Mouse (Mus musculus) gastrocnemius, adult 2 months (tissue): Measurements from ENCODE around the gene Map4k4. TPM values are rescaled to one million over a fixed set of nuclear protein-coding genes. Genes with fewer than 3 reads are reported as not detected.
A peak's percentile ranks its signal among the peaks of the same experiment; 100 is the strongest.

Experiments used
- DNase-seq: peaks from one replicate; pipeline ENCODE4 v3.0.0; 2022
- H3K27ac ChIP-seq: fragments of 200-600 bp; 2 replicates; pipeline ENCODE4 v1.8.1; 2022; ENCODE audit warnings: mild to moderate bottlenecking
- H3K4me3 ChIP-seq: fragments of 200-600 bp; 2 replicates; pipeline ENCODE4 v1.8.1; 2022; ENCODE audit warnings: mild to moderate bottlenecking, moderate library complexity
- CTCF ChIP-seq: fragments of 200-600 bp; IDR thresholded peaks from 2 replicates; pipeline ENCODE4 v1.8.1; 2022; ENCODE audit warnings: antibody characterized with exemption, mild to moderate bottlenecking, moderate library complexity
- intact Hi-C: fragments of 180-260 bp; cut with DNase I; formaldehyde crosslinking; loops from one replicate; pipeline ENCODE4 v1.15.1; 2025
- total RNA-seq, 2 experiments: library from RNA; stranded (reverse); gene quantifications; 2 replicates each; pipeline ENCODE4 v1.2.3; 2021

Gene Map4k4
- total RNA-seq, 2 experiments from 2014 or later: 23.2 to 28.3 TPM

DNA sequence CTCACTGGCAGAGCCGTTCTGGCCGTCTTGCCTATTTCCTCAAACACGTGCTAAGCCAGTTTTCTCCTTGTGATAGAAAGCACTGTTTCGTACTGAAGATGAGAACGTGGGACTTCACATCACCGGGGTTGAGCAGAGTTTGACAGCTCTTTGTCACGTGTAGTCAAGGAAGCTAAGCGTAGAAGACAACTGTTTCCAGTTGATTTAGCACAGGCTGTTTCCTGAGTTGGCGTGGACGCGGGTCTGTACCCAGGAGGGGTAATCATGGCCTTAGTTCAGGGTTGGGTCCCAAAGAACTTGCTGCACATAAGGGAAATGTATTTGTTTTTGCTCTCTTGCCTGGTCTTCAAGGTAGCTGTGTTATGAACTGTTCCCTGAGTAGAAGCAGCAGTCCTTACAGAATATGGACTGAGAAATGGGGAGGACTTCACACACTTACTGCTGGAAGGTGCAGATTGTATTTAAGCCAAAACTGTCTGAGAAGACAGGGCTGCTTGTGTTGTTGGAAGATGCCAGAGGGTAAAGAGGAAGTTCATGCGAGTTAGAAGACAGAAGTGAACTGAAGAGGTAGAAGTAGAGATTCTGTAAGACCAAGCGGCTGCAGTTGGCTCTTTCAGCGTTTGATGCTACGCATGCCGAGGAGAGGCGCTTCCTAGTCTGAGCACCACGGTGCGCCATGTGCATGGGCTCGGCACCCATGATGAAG, 78.2 kb downstream of the Map4k4 start:
- intact Hi-C loops: loop anchor here (5.0 kb wide), 1 partner anchor 72 kb away; no protein-coding TSS in a partner anchor

GRCm38 (mm10) chr1:39980314-39981290, 79.9 kb downstream of the Map4k4 start:
- no peak overlapping the region for H3K4me3 ChIP-seq
- intact Hi-C loops: loop anchor here (5.0 kb wide), 3 partner anchors 218 to 368 kb away; no protein-coding TSS in a partner anchor
- TF ChIP-seq CTCF: no peak
- DNase-seq: no peak
- H3K27ac ChIP-seq: peak overlapping the region; percentile 10; the same call in 1 of the 2 replicates

More for the DNA sequence above, 78.2 kb downstream of the Map4k4 start:
- Histone ChIP-seq H3K4me3 (no peak overlapping the region), H3K27ac (no peak overlapping the region)
- no peak for TF ChIP-seq CTCF
- no peak for DNase-seq

DNA sequence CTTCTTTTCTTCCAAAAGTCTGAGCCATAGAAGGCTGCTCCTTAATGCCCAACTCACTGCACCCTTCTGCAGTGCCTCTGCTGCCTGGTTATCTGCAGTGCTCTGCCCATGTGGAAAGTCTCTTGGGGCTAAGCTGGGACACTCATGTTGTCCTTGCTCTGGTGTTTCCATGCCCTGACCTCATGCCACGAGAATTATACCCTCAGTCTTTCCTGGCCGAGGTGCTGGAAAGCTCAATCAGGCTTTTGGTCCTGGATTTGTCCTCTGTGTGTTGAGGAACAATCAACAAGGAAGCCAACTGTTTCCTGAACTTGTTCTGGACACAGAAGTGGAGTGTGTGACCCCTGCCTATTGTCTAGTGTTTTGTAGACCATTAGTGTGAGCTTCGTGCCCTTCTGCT, 81.3 kb downstream of the Map4k4 start:
- Histone ChIP-seq H3K27ac (peak overlapping the region; percentile 46), H3K4me3 (no peak overlapping the region)
- DNase-seq: no peak
- intact Hi-C loops: loop anchor here (5.0 kb wide), 3 partner anchors 220 to 370 kb away; no protein-coding TSS in a partner anchor
- TF ChIP-seq CTCF: no peak

DNA sequence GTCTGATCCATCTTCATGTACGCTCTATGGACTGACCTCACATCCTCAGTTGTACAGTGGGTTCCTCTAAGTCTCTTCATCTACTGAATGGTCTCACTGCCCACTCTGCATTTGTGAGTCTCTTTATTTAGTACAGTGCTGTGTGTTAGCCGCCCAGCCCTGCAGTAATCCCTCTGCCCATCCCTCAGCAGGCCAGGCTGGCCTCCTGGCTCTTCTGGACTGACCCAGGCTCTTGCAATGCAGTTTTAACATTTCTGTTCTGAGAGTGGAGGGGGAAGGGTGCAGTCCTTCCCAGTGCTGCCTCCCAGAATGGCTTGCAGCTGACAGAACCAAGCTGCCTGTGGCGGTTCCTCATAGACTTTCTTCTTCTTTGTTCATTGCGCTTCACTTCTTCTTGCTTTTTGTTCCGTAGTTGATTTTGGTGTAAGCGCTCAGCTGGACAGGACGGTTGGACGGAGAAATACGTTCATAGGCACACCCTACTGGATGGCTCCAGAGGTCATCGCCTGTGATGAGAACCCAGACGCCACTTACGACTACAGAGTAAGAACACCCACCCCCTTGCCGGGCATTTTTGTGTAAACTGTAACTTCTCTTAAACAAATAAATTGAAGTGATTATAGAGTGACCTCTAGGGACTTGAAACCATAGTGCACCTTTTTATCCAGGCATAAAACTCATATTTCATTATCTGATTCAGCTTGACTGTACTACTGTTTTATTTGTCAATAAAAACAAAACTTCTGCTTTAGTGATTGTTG, 82.2 kb downstream of the Map4k4 start:
- TF ChIP-seq CTCF: peak; percentile 58
- Histone ChIP-seq H3K27ac (peak overlapping the region; percentile 31; the same call in 1 of the 2 replicates), H3K4me3 (no peak overlapping the region)
- DNase-seq: no peak
- intact Hi-C loops: loop anchor here (5.0 kb wide), 3 partner anchors 221 to 371 kb away; no protein-coding TSS in a partner anchor

DNA sequence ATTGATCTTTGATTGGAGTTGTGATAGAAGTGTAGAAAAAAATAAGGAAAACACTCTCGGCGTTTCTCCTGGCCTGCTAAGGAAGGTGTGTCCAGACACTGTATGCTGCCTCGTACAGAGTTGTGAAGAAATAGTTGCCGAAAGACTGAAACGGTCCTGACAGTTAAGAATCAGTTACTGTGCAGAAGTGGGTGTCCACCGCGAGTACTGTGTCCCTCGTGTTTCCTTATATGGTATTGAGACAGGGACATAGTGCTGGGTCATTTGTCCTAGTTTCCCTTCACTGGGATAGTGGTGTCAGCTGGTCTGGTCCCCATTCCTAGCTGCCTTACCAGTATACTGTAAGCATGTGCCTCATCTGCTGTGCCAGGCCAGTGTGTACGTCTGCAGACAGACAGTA, 83.6 kb downstream of the Map4k4 start:
- TF ChIP-seq CTCF: no peak
- H3K4me3 ChIP-seq: no peak overlapping the region
- H3K27ac ChIP-seq: no peak overlapping the region
- DNase-seq: no peak
- intact Hi-C loops: loop anchor here (5.0 kb wide), 3 partner anchors 222 to 372 kb away; no protein-coding TSS in a partner anchor

- Histone ChIP-seq H3K27ac (no peak overlapping the region), H3K4me3 (no peak overlapping the region)
- no peak for TF ChIP-seq CTCF
- DNase-seq: no peak
- intact Hi-C loops: no loop called here
Observed at GRCm38 (mm10) chr1:39986820-39987219, 86.1 kb downstream of the Map4k4 start.

- TF ChIP-seq CTCF: no peak
- Histone ChIP-seq H3K4me3 (no peak overlapping the region), H3K27ac (no peak overlapping the region)
- DNase-seq: no peak
- intact Hi-C loops: no loop called here
Observed at GRCm38 (mm10) chr1:39988841-39989240, 88.1 kb downstream of the Map4k4 start.

GRCm38 (mm10) chr1:39990041-39990440, 89.3 kb downstream of the Map4k4 start:
- no peak for TF ChIP-seq CTCF
- no peak for DNase-seq
- H3K27ac ChIP-seq: no peak overlapping the region
- intact Hi-C loops: no loop called here
- H3K4me3 ChIP-seq: no peak overlapping the region

- intact Hi-C loops: no loop called here
- no peak for TF ChIP-seq CTCF
- DNase-seq: no peak
- Histone ChIP-seq H3K27ac (no peak overlapping the region), H3K4me3 (no peak overlapping the region)
Observed at GRCm38 (mm10) chr1:39993921-39994320, 93.2 kb downstream of the Map4k4 start.

DNA sequence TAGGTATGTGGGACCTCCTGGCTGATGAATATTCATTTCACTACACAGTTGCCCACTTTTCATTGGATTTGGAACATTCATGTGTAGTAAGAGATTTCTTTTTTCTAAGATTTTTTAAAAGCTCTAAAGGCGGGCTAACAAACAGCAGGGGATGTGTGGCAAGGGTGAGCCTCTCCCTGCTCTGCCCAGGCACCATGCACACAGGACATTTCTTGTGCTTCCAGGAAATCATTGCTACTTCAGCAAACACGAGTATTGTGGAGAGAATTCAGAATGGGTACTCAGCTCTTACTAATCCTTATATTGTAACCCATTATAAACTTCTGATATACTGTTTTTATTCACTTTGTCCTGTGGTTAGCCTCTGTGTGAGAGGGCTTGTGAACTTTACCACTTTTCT, 94.9 kb downstream of the Map4k4 start:
- no peak overlapping the region for H3K27ac ChIP-seq
- no peak overlapping the region for H3K4me3 ChIP-seq
- no peak for DNase-seq
- TF ChIP-seq CTCF: no peak
- intact Hi-C loops: no loop called here

DNA sequence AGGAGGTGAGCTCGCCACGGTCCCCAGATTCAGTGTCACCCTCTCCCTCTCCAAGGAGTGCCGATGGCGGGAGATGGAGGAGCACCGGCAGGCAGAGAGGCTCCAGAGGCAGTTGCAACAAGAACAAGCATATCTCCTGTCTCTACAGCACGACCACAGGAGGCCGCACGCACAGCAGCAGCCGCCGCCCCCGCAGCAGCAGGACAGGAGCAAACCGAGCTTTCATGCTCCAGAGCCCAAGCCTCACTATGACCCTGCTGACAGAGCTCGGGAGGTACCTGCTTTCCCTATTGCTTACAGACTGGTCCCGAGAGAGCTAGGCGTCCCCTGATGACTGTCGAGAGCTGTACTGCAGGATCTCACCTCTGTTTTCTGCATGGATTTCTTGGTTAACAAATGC, 99.8 kb downstream of the Map4k4 start:
- no peak for DNase-seq
- no peak for TF ChIP-seq CTCF
- no peak overlapping the region for H3K4me3 ChIP-seq
- no peak overlapping the region for H3K27ac ChIP-seq
- intact Hi-C loops: loop anchor here (2.0 to 5.0 kb wide), 2 partner anchors 87 to 116 kb away; no protein-coding TSS in a partner anchor

DNA sequence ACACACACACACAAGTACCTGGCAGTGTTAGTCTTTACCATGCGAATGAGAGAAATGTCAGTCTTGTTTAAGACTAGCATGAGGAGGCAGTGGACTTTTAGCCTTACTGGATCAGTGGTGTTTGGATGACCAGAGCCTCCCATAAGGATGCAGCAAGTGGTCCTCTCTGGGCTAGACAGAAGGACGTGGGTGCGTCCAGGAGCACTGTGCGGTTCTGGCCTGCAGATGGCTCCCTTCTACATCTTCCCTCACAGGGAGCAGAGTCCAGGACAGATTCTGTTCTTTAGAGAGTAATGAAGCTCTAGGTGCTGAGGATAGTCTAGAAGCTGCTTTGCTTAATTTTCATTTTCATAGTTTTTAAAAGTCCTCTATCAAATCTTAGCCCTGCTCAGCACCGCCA, 100.2 kb downstream of the Map4k4 start:
- no peak overlapping the region for H3K4me3 ChIP-seq
- intact Hi-C loops: loop anchor here (1.0 to 5.0 kb wide), 4 partner anchors 86 to 377 kb away; no protein-coding TSS in a partner anchor
- peak; percentile 80 for TF ChIP-seq CTCF
- H3K27ac ChIP-seq: no peak overlapping the region
- DNase-seq: peak; percentile 69
